Mouse (Mus musculus) cerebellum, adult 2 months (tissue): ENCODE results near the gene Fbxo41. TPM values are rescaled to one million over a fixed set of nuclear protein-coding genes. Genes with fewer than 3 reads are reported as not detected.
A peak's percentile ranks its signal among the peaks of the same experiment; 100 is the strongest.

Source experiments
- DNase-seq, 2 experiments: peaks; one replicate each; pipeline ENCODE4 v3.0.0; 2021
- H3K27ac ChIP-seq: fragments of 200-500 bp; 2 replicates; pipeline ENCODE4 v1.5.1; 2012; ENCODE audit warnings: low read length, control low read depth, inconsistent platforms; ENCODE audit not compliant: insufficient read depth
- H3K27me3 ChIP-seq: fragments of 200-500 bp; 2 replicates; pipeline ENCODE4 v1.6.1; 2012; ENCODE audit warnings: inconsistent platforms, mild to moderate bottlenecking, low read length, moderate library complexity; ENCODE audit not compliant: control insufficient read depth, insufficient read depth
- H3K4me1 ChIP-seq: fragments of 200-500 bp; 2 replicates; pipeline ENCODE4 v1.6.1; 2011; ENCODE audit warnings: low read length; ENCODE audit not compliant: control insufficient read depth, insufficient read depth
- H3K4me3 ChIP-seq: fragments of 200-500 bp; replicated peaks from 2 replicates; pipeline ENCODE3; 2011; ENCODE audit warnings: mild to moderate bottlenecking, low read depth, low read length, control low read depth; ENCODE audit not compliant: insufficient read depth
- CTCF ChIP-seq: fragments of 200-500 bp; IDR thresholded peaks from 2 replicates; pipeline ENCODE4 v1.5.1; 2011; ENCODE audit warnings: low read depth, mild to moderate bottlenecking, control low read depth, low read length, moderate library complexity, borderline replicate concordance; ENCODE audit not compliant: insufficient read depth
- POLR2A ChIP-seq: fragments of 200-500 bp; IDR thresholded peaks from 2 replicates; pipeline ENCODE4 v1.6.1; 2011; ENCODE audit warnings: low read length, control low read depth, borderline replicate concordance; ENCODE audit not compliant: insufficient read depth
- WGBS: fragments of 180-500 bp; shearing (Covaris S2); methylation state at CpG from one replicate; pipeline ENCODE4 v1.1.7; 2018; 5-methylcytosine and 5-hydroxymethylcytosine counted together
- polyA plus RNA-seq: library from polyadenylated mRNA; depleted of rRNA; stranded (reverse); fragments of >200 nt; gene quantifications from 2 replicates; pipeline ENCODE4 v1.2.3, GENCODE M21; 2012

Fbxo41 gene
- polyA plus RNA-seq, 1 experiment: 32.9 TPM

- Histone ChIP-seq H3K27ac (no peak overlapping the region), H3K27me3 (no peaks in the 10 kb centered on the region), H3K4me3 (no peak overlapping the region), H3K4me1 (peaks cover 3% of the 10 kb centered on the region; the same call in 1 of the 2 replicates)
- TF ChIP-seq CTCF (no peak), POLR2A (no peak)
- no peak for DNase-seq
- 94% methylated on average over 3 of the region's 3 CpGs for WGBS
These were observed 27.2 kb downstream of the Fbxo41 start for GRCm38 (mm10) chr6:85475581-85475980.

- TF ChIP-seq CTCF (no peak), POLR2A (no peak)
- WGBS: 44% methylated on average over 5 of the region's 5 CpGs
- H3K27ac ChIP-seq: no peak overlapping the region
- no peak for DNase-seq
- H3K4me1 ChIP-seq: no peaks in the 10 kb centered on the region
- H3K27me3 ChIP-seq: no peaks in the 10 kb centered on the region
- no peak overlapping the region for H3K4me3 ChIP-seq
These were observed 30.3 kb downstream of the Fbxo41 start for GRCm38 (mm10) chr6:85472542-85472941.

- Histone ChIP-seq H3K4me3 (no peak overlapping the region), H3K27me3 (no peaks in the 10 kb centered on the region), H3K4me1 (no peaks in the 10 kb centered on the region), H3K27ac (no peak overlapping the region)
- WGBS: 54% methylated on average over 8 of the region's 8 CpGs
- TF ChIP-seq POLR2A (no peak), CTCF (no peak)
- DNase-seq: no peak
These were observed 30.8 kb downstream of the Fbxo41 start for GRCm38 (mm10) chr6:85471962-85472361.

- Histone ChIP-seq H3K4me3 (no peak overlapping the region), H3K27ac (no peak overlapping the region)
These were observed 32.9 kb downstream of the Fbxo41 start for GRCm38 (mm10) chr6:85469660-85470430.

GRCm38 (mm10) chr6:85465381-85465780, 37.4 kb downstream of the Fbxo41 start:
- Histone ChIP-seq H3K4me1 (no peaks in the 10 kb centered on the region), H3K27ac (no peak overlapping the region), H3K27me3 (no peaks in the 10 kb centered on the region), H3K4me3 (no peak overlapping the region)
- TF ChIP-seq CTCF: peak; percentile 45; the same call in 1 of the 2 replicates
- no peak for TF ChIP-seq POLR2A
- DNase-seq: peak in 1 of 2 experiments; percentile 31

More at GRCm38 (mm10) chr6:85469660-85470430, 32.9 kb downstream of the Fbxo41 start:
- DNase-seq: no peak
- no peaks in the 10 kb centered on the region for H3K27me3 ChIP-seq
- H3K4me1 ChIP-seq: no peaks in the 10 kb centered on the region
- no peak for TF ChIP-seq POLR2A
- no peak for TF ChIP-seq CTCF
- WGBS: 46% methylated on average over 5 of the region's 5 CpGs

GRCm38 (mm10) chr6:85459621-85460020, 43.2 kb downstream of the Fbxo41 start:
- Histone ChIP-seq H3K27ac (no peak overlapping the region), H3K4me1 (no peaks in the 10 kb centered on the region), H3K27me3 (no peaks in the 10 kb centered on the region), H3K4me3 (no peak overlapping the region)
- no peak for DNase-seq
- WGBS: 87% methylated on average over 2 of the region's 2 CpGs
- TF ChIP-seq POLR2A (no peak), CTCF (no peak)

- Histone ChIP-seq H3K4me3 (peak overlapping the region; percentile 80), H3K27me3 (no peaks in the 10 kb centered on the region), H3K4me1 (0 out of 2 replicates have a peak, but pooled peaks cover 2% of the 10 kb centered on the region), H3K27ac (no peak overlapping the region)
- TF ChIP-seq POLR2A (no peak), CTCF (no peak)
- no peak for DNase-seq
- 2% methylated on average over 7 of the region's 7 CpGs for WGBS
These were observed 50.0 kb downstream of the Fbxo41 start for GRCm38 (mm10) chr6:85452816-85453215.

GRCm38 (mm10) chr6:85452411-85452665, 50.5 kb downstream of the Fbxo41 start:
- TF ChIP-seq CTCF (0 out of 2 replicates have a peak, but pooled peaks have one; percentile 1), POLR2A (no peak)
- 0 out of 2 replicates have a peak, but pooled peaks cover 2% of the 10 kb centered on the region for H3K4me1 ChIP-seq
- H3K27me3 ChIP-seq: no peaks in the 10 kb centered on the region
- under 1% methylated on average over 15 of the region's 15 CpGs for WGBS
- H3K4me3 ChIP-seq: peak overlapping the region; percentile 80
- no peak for DNase-seq
- H3K27ac ChIP-seq: peak overlapping the region; percentile 4; the same call in 1 of the 2 replicates

- TF ChIP-seq CTCF (no peak), POLR2A (peak; percentile 70; the same call in 1 of the 2 replicates)
These were observed 51.0 kb downstream of the Fbxo41 start, which contains the start of gene Pradc1 for GRCm38 (mm10) chr6:85451664-85452410. Gene Pradc1 (minus strand): TSS chr6:85451970.

More at GRCm38 (mm10) chr6:85451664-85452410, 51.0 kb downstream of the Fbxo41 start, which contains the start of gene Pradc1:
- Histone ChIP-seq H3K27ac (peak within 1 kb of the TSS; percentile 16; the same call in 1 of the 2 replicates), H3K4me3 (peak within 1 kb of the TSS; percentile 80), H3K4me1 (0 out of 2 replicates have a peak, but pooled peaks cover 2% of the 10 kb centered on the region), H3K27me3 (no peaks in the 10 kb centered on the region)
- WGBS: under 1% methylated on average over 54 of the region's 54 CpGs
- peak; percentile 97 to 98 for DNase-seq
